Mouse (Mus musculus): Measurements from ENCODE around the gene Phlda2.

Phlda2 gene

GRCm38 (mm10) chr7:143461920-143462319, 41.0 kb downstream of the Phlda2 start:
- DNase-seq: no peak

- DNase-seq: no peak
These were observed 41.6 kb downstream of the Phlda2 start for GRCm38 (mm10) chr7:143461294-143461870.

GRCm38 (mm10) chr7:143460874-143461273, 42.1 kb downstream of the Phlda2 start, which contains the start of gene Cdkn1c:
TSS of gene Cdkn1c (minus strand) at chr7:143461050.
- DNase-seq: no peak

GRCm38 (mm10) chr7:143460217-143460834, 42.6 kb downstream of the Phlda2 start:
- no peak for DNase-seq

- DNase-seq: no peak
These were observed 43.4 kb downstream of the Phlda2 start for GRCm38 (mm10) chr7:143459332-143460211.

GRCm38 (mm10) chr7:143458963-143459331, 44.0 kb downstream of the Phlda2 start:
- DNase-seq: no peak
